Mouse (Mus musculus) neutrophil, adult 59 days (primary cell): ENCODE measurements around the gene 2810459M11Rik. TPM values are rescaled to one million over a fixed set of nuclear protein-coding genes. Genes with fewer than 3 reads are reported as not detected.

Source experiments
- total RNA-seq, 2 experiments: library from RNA; stranded (reverse); gene quantifications; 1 replicate in 1 of 2; 2 replicates in 1 of 2; pipeline ENCODE4 v1.2.4; 2023

The 2810459M11Rik gene
- total RNA-seq: not detected

DNA sequence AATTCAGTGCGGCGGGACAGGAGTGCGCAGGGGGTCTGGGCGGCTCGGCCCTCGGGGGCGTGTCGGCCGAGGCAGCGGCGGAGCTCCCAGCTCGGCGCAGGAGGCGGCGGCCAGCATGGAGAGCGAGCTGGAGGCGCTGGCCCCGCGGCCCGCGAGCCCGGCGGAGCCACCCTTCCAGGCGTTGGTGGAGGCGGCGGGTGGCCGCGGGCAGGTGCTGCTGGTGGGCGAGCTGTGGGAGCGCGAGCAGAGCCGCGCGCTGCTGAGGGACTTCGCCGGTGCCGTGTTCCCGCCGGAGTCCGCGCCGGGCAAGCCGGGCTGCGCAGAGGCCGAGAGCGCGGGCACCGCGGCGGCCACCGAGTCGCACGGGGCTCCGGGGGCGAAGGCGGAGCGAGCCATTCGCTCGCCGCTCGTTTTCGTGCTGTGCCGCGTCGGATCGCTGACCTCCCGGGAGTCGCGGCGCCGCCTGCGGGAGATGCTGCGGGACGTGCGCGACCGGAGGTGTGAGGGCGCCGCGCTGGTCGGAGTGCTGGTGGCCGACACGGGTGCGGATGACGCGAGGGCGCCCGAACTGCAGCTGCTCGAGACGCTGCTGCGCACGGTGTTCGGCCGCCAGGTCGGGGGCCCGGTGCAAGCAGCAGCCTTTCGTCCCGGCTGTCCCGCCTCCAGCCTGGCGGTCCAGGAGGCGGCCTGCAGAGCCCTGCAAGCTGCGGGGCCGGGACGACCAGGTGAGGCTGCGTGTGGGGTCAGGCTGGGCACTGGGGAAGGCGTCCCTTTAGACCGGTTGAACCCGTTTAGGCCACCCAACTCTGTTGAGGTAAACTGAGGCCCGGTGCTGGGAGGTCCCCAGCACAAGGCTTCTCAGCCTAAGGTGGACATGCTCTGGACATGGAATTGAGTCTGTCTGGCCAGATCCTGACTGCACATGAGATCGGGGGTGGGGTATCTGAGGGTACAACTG lies at the start of gene 2810459M11Rik:
2810459M11Rik (plus strand) TSS at position 16 of the 958 bp plus-strand sequence.

DNA sequence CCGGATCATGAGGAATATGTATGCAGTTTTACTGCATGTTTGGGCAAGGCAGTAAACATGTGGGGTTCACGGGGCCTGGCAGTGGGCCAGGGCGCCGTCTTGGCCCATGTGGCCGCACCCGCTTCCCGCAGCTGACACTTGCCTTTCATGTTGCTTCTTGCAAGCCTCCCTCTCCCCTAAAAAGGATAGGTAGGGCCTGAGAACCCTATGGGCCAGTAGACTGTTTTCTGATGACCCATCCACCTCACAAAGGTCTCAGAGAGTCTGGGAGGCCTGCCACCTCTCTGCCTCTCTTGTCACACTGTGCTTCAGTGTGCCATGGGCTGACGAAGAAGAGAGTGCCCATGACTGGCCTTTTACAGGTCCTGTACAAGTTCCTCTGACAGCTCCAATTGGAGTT lies 29.1 kb upstream of the 2810459M11Rik start, which contains the start of gene Spata3:
Spata3 (plus strand) TSS at position 301 of the 400 bp plus-strand sequence.

DNA sequence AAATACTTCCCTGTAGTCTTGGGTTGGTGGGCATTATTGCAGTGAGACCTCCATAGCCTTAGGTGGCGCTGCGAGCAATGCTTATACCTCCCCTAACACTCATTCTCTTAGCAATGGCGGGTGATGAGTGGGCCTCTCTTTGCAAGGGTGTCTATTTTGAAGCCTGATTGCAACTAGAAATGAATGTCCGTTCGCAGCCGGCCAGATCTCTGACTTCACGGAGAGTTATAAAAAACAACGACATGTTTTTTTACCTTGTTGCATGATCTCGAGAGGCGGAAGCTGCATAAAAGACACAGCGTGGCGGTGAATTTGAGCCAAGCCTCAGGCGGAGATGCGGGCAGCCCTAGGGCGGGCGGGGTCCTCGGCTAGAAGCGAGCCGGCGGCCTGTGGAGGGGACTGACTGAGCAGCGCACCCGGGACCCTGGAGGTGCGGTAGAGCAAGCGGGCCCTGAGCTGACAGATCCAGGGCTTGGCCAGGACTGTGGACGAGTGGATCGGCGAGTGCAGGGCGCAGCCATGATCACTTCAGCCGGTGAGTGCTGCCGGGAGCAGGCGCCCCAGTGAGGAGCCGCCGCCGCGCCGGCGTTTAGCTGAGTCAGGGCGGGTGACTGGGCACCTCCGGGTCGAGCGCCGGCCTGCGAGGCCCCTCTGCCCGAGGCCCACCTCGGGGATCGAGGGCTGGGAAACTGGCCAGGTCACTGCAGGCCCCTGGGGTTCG lies 18.8 kb downstream of the 2810459M11Rik start, which contains the start of gene Psmd1:
Psmd1 (plus strand) TSS at position 117 of the 721 bp plus-strand sequence.

Other genes with a start within 250 kb of the 2810459M11Rik start
- 10 to 100 TPM; 38.4 to 48.0 TPM for gene Itm2c, start 151.6 kb upstream of the 2810459M11Rik start, total RNA-seq
- gene 4933407L21Rik, start 117.4 kb upstream of the 2810459M11Rik start, total RNA-seq: not detected
- gene Gpr55, start 84.9 kb upstream of the 2810459M11Rik start, total RNA-seq: under 1 TPM; 0.20 to 0.40 TPM
- not detected for gene Spata3, start 29.0 kb upstream of the 2810459M11Rik start, total RNA-seq
- 10 to 100 TPM; 43.0 to 46.7 TPM for gene Psmd1, start 18.5 kb downstream of the 2810459M11Rik start, total RNA-seq
- gene Htr2b, start 66.1 kb downstream of the 2810459M11Rik start, total RNA-seq: not detected
- gene Gm21972, start 87.8 kb downstream of the 2810459M11Rik start, total RNA-seq: not detected
- 1 to 10 TPM; 1.9 to 4.1 TPM for gene Armc9, start 108.9 kb downstream of the 2810459M11Rik start, total RNA-seq